Mouse (Mus musculus): ENCODE measurements around the gene Cd72.

The Cd72 gene

GRCm38 (mm10) chr4:43428946-43429345 is 25.5 kb downstream of the Cd72 start, which contains the start of gene Fam166b:
Fam166b (minus strand) TSS chr4:43429134.
- no peak for DNase-seq (ENCODE audit: low read depth in 1 of 2, low spot score in 2 of 2)

- DNase-seq (ENCODE audit: low read depth in 1 of 2, low spot score in 2 of 2), result no peak
These were observed 26.1 kb downstream of the Cd72 start for GRCm38 (mm10) chr4:43428180-43428861.

GRCm38 (mm10) chr4:43427501-43428179 is 26.8 kb downstream of the Cd72 start:
- no peak for DNase-seq (ENCODE audit: low read depth in 1 of 2, low spot score in 2 of 2)

- no peak for DNase-seq (ENCODE audit: low read depth in 1 of 2, low spot score in 2 of 2)
These were observed 27.9 kb downstream of the Cd72 start for GRCm38 (mm10) chr4:43426487-43426886.

- DNase-seq (ENCODE audit: low read depth in 1 of 2, low spot score in 2 of 2), result no peak
These were observed 28.6 kb downstream of the Cd72 start for GRCm38 (mm10) chr4:43425648-43426380.

GRCm38 (mm10) chr4:43425197-43425596 is 29.2 kb downstream of the Cd72 start:
- no peak for DNase-seq (ENCODE audit: low read depth in 1 of 2, low spot score in 2 of 2)

GRCm38 (mm10) chr4:43424072-43424471 is 30.4 kb downstream of the Cd72 start:
- no peak for DNase-seq (ENCODE audit: low read depth in 1 of 2, low spot score in 2 of 2)

- DNase-seq (ENCODE audit: low read depth in 1 of 2, low spot score in 2 of 2), result no peak
These were observed 31.0 kb downstream of the Cd72 start for GRCm38 (mm10) chr4:43423267-43423934.

GRCm38 (mm10) chr4:43421632-43422240 is 32.7 kb downstream of the Cd72 start:
- DNase-seq (ENCODE audit: low read depth in 1 of 2, low spot score in 2 of 2), result no peak

GRCm38 (mm10) chr4:43420305-43420704 is 34.1 kb downstream of the Cd72 start:
- DNase-seq (ENCODE audit: low read depth in 1 of 2, low spot score in 2 of 2), result peak in 1 of 2 experiments; percentile 51

GRCm38 (mm10) chr4:43419801-43420281 is 34.6 kb downstream of the Cd72 start:
- no peak for DNase-seq (ENCODE audit: low read depth in 1 of 2, low spot score in 2 of 2)

- DNase-seq (ENCODE audit: low read depth in 1 of 2, low spot score in 2 of 2), result no peak
These were observed 35.3 kb downstream of the Cd72 start for GRCm38 (mm10) chr4:43418973-43419656.

- no peak for DNase-seq (ENCODE audit: low read depth in 1 of 2, low spot score in 2 of 2)
These were observed 36.0 kb downstream of the Cd72 start for GRCm38 (mm10) chr4:43418450-43418849.

- DNase-seq (ENCODE audit: low read depth in 1 of 2, low spot score in 2 of 2), result no peak
These were observed 37.0 kb downstream of the Cd72 start for GRCm38 (mm10) chr4:43417269-43418062.

- DNase-seq (ENCODE audit: low read depth in 1 of 2, low spot score in 2 of 2), result no peak
These were observed 38.3 kb downstream of the Cd72 start for GRCm38 (mm10) chr4:43416071-43416490.

- DNase-seq (ENCODE audit: low read depth in 1 of 2, low spot score in 2 of 2), result no peak
These were observed 39.0 kb downstream of the Cd72 start for GRCm38 (mm10) chr4:43415221-43416070.

- DNase-seq (ENCODE audit: low read depth in 1 of 2, low spot score in 2 of 2), result no peak
These were observed 39.7 kb downstream of the Cd72 start for GRCm38 (mm10) chr4:43414761-43415160.

- DNase-seq (ENCODE audit: low read depth in 1 of 2, low spot score in 2 of 2), result no peak
These were observed 47.1 kb downstream of the Cd72 start for GRCm38 (mm10) chr4:43407071-43407920.
